Mouse (Mus musculus) spleen, postnatal 4 days (tissue): ENCODE measurements around the gene Apol8.

ENCODE experiments used
- DNase-seq, 2 experiments: peaks; one replicate each; pipeline ENCODE4 v3.0.0; 2022; ENCODE audit warnings: low spot score in 2 of 2

The Apol8 gene

DNA sequence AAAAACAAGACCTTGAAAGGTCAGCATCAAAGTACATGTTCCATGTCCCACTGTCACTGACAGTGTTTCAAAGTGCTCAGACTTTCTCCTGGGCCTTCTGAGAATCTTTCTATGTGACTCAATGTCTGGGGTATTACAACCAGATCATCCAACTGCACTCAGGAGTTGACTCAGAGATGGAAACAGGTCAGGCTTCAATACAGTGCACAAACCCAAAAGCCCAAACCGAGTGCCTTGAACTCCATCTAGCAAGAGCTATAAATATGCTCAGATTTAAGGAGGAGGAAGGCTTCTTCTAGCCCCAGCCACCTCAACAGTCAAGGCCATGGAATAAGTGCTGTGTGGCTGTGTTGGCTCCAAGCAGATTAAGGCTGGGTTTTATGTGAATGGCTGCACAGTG is 29.0 kb upstream of the Apol8 start:
- no peak for DNase-seq

- DNase-seq: no peak
These were observed 27.4 kb upstream of the Apol8 start for GRCm38 (mm10) chr15:77784039-77784824.

DNA sequence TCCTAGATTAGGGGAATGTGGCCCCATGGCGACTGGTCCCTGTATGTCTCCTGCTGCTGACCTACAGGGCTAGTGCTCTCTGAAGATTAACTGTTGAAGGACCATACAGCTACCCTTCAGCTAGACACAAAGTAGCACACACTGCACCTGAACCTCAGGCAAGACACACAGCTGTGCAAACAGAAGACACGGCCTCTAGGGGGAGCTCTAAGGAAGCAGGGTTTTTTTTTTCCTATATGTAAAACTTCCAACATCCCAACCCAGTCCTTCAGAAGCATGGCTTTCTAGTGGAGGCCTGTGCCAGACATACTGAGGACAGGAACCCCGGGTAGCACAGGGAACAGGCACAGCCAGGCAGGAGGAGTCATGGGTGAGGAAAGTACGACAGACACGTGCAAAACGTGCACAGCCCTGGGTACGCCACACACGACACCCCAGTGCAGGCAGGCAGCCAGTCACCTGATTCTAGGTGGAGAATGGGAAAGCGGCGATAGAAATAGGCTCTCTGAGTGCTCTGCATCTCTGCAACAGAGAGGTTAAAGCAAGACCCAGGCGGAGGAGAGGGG is 25.7 kb upstream of the Apol8 start:
- DNase-seq: no peak

DNA sequence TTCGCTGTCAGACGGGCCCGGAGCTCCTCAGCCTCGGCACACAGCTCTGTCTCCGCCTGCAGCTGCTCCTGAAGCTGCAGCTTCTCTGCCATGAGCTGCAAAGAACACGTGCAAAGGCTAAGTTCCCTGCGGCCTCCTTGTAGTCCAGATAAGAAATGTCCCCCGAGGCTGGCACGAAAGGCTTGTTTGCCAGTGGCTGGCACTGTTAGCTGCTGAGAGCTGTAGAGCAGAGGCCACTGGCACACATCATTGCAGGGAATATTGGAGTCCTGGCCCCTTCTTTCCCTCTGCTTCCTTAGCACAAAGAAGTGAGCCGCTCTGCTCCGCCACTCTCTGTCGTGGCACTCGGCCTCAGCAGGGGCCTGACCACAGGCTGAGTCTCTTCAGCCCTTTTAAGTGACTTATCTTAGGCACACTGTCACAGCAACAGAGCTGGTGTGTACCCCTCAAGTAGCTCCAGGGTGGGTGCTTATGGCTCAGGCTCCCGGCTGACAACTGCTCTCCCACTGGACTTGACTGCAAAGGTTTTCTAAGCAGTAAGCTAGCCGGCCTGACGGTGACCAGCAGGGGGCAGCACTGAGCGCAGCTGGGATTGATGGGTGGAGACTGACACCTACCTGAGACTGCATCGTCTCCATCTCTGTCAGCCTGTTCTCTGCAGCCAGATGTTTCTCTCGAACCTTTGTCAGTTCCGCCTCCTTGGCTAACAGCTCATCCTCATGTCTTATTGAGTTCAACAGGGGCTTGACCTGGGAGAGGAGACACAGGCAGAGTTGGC is 18.6 kb upstream of the Apol8 start:
- peak; percentile 84 to 97 for DNase-seq

- no peak for DNase-seq
These were observed 17.5 kb upstream of the Apol8 start for GRCm38 (mm10) chr15:77774303-77774702.

DNA sequence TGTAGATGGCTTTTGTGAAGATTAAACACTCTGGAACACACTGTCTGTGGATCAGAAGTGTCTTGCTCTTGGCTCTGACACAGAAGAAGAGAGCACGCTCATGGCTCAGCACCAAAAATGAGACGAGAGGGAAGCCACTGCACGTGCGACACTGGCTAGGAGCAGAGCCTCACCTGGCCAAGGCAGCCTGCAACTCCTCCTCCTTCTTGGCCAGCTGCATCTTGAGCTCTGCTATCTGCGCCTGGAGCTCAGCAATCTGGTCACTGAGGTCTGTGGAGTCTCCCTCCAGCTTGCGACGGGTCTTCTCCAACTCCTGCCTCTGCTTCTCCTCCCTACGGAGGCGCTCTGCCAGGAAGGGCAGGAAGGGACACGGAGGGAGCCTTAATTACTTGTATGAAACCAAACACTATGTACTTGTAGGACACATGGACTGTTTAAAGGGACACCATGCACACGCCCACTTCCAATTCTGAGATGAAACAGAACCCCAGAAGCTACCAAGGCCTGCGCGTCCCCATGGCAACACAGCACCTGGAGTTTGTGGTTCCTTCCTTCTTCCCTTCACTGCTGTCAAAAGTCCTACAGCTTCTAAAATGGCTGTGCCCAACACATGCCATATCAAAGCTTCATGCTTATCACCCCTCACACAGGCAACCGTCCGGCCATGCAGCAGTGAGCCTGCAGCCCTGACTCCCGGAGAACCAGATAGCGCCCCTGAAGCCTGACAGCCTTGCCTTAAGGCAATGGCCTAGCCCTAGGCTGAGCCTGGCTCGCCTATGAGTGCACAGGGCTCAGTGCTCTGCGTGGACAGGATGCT is 16.5 kb upstream of the Apol8 start:
- DNase-seq: peak; percentile 80 to 85

- no peak for DNase-seq
These were observed 14.1 kb upstream of the Apol8 start for GRCm38 (mm10) chr15:77770942-77771341.

DNA sequence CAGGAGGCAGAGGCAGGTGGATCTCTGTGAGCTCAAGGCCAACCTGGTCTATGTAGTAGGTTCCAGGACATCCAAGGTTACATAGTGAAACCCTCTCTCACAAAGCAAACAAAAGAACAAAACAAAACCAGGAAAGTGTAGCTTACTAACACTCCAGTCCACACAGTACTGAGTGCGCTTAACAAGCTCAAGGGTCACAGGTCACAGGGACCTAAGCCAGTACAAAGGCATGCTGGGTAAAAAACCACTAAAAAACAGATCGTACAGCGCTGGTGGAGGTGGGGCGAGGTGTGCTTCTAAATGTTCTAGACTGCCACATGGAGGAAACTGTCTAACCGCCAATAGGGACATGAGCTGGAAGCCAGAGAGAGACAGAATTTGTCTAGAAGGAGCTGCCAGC is 13.5 kb upstream of the Apol8 start:
- no peak for DNase-seq

- DNase-seq: no peak
These were observed 10.2 kb upstream of the Apol8 start for GRCm38 (mm10) chr15:77766981-77767380.

DNA sequence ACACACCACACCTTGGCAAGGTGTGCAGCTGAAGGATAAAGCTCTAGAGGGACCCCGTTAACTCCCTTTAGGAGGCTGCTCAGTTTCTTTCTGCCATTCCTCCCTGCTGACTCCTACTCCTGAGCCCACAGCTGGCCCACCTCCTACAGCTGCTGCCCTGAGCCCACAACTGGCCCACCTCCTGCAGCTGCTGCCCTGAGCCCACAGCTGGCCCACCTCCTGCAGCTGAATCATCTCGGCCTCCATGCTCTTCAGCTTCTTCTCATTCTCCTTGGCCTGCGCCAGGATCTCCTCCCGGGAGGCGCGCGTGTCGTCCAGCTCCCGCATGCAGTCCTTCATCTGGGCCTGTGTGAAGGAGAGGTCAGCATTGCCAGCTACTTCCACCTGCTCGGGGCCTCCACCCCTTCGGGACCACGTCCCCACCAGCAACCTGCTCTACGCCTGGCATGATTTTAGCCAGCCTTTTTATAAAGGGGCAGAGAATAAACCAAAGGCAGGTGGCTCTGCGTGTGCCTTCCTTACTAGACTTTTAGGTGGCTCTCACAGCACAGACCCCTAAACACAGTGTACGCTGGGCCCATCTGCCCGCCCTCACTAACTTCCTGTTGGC is 8.8 kb upstream of the Apol8 start:
- DNase-seq: no peak

DNA sequence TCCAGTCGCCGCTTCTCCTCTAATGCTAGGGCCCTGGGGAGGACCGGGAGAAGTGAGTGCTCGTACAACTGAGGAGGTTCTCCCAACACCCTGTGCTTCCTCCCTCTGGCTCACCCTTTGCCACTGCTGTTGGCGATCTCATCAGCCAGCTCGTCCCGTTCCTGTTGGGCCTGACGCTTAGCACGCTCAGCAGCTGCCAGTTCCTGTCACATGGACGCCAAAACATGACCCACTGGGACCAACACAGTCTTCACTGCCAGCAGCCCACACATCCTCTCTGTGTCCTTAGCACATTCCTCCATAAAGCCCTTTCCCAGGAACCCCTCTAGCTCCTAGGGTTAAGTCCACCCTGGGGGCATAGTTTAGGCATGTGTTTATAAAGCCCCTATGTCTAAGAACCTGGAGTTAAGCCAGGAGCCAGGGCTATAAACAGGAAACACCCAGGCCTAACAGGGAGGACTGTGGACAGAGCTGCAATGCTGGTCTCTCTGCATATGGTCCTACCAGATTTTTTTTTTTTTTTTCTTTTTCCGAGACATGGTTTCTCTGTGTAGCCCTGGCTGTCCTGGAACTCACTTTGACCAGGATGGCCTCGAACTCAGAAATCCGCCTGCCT is 7.7 kb upstream of the Apol8 start:
- no peak for DNase-seq

- DNase-seq: no peak
These were observed 6.9 kb upstream of the Apol8 start for GRCm38 (mm10) chr15:77763702-77764101.

DNA sequence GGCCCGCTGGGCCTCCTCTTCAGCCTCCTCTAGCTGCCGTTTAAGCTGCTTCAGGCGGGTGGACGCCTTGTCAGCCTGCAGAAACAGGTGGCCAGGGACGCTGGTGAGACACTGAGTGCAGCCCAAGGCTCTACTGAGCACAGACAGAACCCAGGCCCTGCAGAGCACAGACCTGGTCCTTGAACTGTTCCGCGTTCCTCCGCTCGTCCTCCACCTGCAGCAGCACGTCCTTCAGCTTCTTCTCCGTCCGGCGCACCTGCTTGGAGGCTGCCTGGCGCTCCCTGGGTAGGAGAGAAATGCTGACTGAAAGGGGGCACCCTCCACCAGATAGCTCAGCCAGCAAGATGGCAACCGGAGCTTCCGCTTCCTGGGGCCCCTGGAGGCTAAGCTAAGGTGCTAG is 6.2 kb upstream of the Apol8 start:
- no peak for DNase-seq

- DNase-seq: peak; percentile 54 to 80
These were observed 5.0 kb upstream of the Apol8 start for GRCm38 (mm10) chr15:77761561-77762380.

DNA sequence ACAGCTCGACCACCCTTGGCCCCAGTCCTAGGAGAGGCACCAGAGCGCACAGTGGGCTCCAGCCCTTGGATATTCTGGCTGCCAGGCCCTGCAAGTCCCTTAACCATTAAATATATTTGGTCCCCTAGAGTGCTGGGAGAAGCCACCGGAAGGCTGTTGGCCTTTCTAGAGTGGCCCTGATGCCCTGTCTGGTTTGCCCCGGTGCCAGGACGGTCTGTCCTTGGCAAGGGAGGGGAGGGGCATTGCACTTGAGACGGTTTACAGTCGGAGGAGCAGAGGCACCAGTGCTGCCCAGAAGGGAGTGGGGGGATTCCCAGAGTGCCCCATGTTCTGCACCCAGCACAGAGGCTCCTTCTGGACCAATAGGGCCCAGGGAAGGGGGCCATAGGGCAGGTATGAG is 4.3 kb upstream of the Apol8 start:
- DNase-seq: no peak

DNA sequence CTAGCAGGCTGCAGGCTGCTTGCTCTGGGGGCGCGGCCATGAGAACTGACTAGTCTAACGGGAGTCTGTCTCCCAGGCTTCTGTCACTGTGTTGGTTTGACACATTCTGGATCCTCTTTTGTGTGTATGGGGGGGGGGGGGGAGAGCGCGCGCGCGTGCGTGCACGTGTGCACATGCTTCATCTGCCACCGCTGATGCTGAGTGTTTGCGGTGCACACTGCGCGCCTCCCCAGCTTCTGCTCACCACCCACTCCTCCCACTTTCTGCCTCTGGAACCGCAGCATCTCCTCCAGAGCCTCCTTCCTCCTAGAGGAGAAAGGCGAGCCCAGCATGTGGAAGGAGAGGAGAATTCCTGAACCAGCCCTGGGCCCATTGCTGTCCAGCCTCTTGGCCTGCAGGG is 3.2 kb upstream of the Apol8 start:
- no peak for DNase-seq

DNA sequence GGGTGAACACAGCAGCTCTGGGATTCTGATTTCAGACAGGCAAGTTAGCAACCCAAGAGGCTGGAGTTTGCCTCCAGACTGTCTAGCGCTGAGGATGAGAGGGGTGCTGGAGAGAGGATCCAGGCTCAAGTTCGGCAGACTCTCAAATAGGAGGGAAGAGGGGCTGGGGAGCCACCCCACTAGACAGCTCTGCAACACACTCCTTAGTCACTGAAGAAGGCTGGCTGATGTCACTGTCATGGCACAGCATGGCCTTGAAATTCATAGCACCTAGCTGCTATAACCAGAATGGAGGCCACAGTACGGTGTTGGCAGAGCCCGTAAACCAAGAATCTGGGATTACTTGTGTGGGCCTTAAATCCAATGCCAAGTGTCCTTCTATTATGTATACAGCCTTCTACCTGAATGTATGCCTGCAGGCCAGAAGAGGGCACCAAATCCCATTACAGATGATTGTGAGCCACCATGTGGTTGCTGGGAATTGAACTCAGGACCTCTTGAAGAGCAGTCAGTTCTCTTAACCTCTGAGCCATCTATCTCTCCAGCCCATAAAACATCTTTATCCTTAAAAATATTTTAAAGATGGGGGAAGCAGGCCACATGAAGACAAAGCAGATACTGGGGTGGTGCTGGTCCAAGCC is 903 bp upstream of the Apol8 start:
- no peak for DNase-seq

DNA sequence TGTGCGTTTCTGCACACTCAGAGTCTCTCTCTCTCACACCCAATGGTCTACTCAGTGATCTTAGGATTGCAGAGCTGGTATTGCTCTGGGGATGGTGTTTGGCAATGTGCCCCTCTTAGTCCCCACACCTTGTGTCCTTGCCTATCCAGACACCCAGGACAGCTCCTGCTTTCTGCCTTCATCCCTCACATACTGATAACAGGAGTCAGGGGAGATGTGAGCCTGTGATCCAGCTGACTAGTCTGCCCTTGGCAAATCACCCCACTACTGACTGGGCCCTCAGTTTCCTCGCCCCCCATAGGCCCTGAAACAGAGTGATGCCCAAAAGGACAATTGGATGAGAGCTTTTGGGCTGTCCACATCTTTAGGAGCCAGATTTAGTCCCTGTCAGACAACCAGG is 722 bp downstream of the Apol8 start:
- DNase-seq: peak; percentile 31 to 70

- peak; percentile 80 to 84 for DNase-seq
These were observed 1.7 kb downstream of the Apol8 start for GRCm38 (mm10) chr15:77755132-77755531.

DNA sequence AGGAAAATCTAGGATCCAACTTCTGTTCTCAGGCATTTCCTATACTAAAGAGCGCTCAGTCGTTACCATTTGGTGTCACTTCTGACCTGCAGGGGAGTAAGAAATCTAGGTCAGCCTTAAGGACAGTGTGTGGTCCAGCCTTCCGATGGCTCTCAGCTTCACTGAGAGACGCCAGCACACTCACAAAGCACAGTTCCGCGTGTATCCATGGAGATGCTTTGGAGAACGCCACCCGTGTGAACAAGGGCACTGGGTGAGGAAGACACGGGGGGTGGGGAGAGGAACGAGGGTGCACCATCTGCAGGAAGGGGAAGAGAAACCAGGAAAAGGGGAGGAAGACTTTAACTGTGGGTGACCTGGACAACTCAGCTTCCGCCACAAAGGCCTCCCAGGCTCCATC is 4.4 kb downstream of the Apol8 start:
- DNase-seq: no peak
